Mouse (Mus musculus) CD4-positive, CD25-positive, alpha-beta regulatory T cell, adult 4 months (primary cell): ENCODE results near the gene Fbxw11. TPM values are rescaled to one million over a fixed set of nuclear protein-coding genes. Genes with fewer than 3 reads are reported as not detected.
"Not testable (repeated sequence)": the region's sequence is repeated elsewhere in the genome, so short reads cannot be mapped to it uniquely, and the experiment has no call there.

Experiments used
- ATAC-seq: one replicate; pipeline ENCODE4 v1.8.0; 2017
- polyA plus RNA-seq, 2 experiments: library from polyadenylated mRNA; unstranded; fragments of 100-300 nt; shearing (Covaris generic); gene quantifications; one replicate each; pipeline ENCODE4 v1.2.1; 2017

The Fbxw11 gene
- polyA plus RNA-seq, 2 experiments from 2014 or later = 20.0 to 20.6 TPM

- ATAC-seq = peak; percentile 31
These were observed 67.0 kb downstream of the Fbxw11 start for GRCm38 (mm10) chr11:32709563-32709962.

GRCm38 (mm10) chr11:32714230-32714629 is 71.7 kb downstream of the Fbxw11 start:
- ATAC-seq = peak; percentile 48

GRCm38 (mm10) chr11:32714896-32715295 is 72.4 kb downstream of the Fbxw11 start:
- ATAC-seq = peak; percentile 61

GRCm38 (mm10) chr11:32715495-32715894 is 73.0 kb downstream of the Fbxw11 start:
- ATAC-seq = peak; percentile 63

GRCm38 (mm10) chr11:32715970-32716369 is 73.4 kb downstream of the Fbxw11 start:
- ATAC-seq = no peak

- ATAC-seq = no peak
These were observed 74.4 kb downstream of the Fbxw11 start for GRCm38 (mm10) chr11:32716876-32717275.

- ATAC-seq = not testable (repeated sequence)
These were observed 75.2 kb downstream of the Fbxw11 start for GRCm38 (mm10) chr11:32717711-32718110.

GRCm38 (mm10) chr11:32718371-32718770 is 75.8 kb downstream of the Fbxw11 start:
- no peak for ATAC-seq

GRCm38 (mm10) chr11:32718979-32719378 is 76.5 kb downstream of the Fbxw11 start:
- ATAC-seq = no peak

- ATAC-seq = no peak
These were observed 80.1 kb downstream of the Fbxw11 start for GRCm38 (mm10) chr11:32722653-32723052.

- ATAC-seq = peak; percentile 66
These were observed 80.8 kb downstream of the Fbxw11 start for GRCm38 (mm10) chr11:32723287-32723686.

GRCm38 (mm10) chr11:32725171-32725570 is 82.6 kb downstream of the Fbxw11 start:
- ATAC-seq = no peak

GRCm38 (mm10) chr11:32732467-32732866 is 89.9 kb downstream of the Fbxw11 start:
- no peak for ATAC-seq

- ATAC-seq = no peak
These were observed 90.7 kb downstream of the Fbxw11 start for GRCm38 (mm10) chr11:32733195-32733594.

- no peak for ATAC-seq
These were observed 93.8 kb downstream of the Fbxw11 start for GRCm38 (mm10) chr11:32736371-32736770.

- ATAC-seq = no peak
These were observed 95.2 kb downstream of the Fbxw11 start for GRCm38 (mm10) chr11:32737729-32738128.

GRCm38 (mm10) chr11:32743891-32744290 is 101.4 kb downstream of the Fbxw11 start:
- no peak for ATAC-seq

GRCm38 (mm10) chr11:32744463-32744862 is 101.9 kb downstream of the Fbxw11 start:
- ATAC-seq = no peak

GRCm38 (mm10) chr11:32745466-32745865 is 102.9 kb downstream of the Fbxw11 start:
- ATAC-seq = no peak

- no peak for ATAC-seq
These were observed 103.5 kb downstream of the Fbxw11 start for GRCm38 (mm10) chr11:32746036-32746435.

- no peak for ATAC-seq
These were observed 104.0 kb downstream of the Fbxw11 start for GRCm38 (mm10) chr11:32746475-32746874.

GRCm38 (mm10) chr11:32748800-32749199 is 106.3 kb downstream of the Fbxw11 start:
- no peak for ATAC-seq

- no peak for ATAC-seq
These were observed 109.5 kb downstream of the Fbxw11 start for GRCm38 (mm10) chr11:32751863-32752594.

GRCm38 (mm10) chr11:32752595-32752885 is 110.0 kb downstream of the Fbxw11 start:
- no peak for ATAC-seq

GRCm38 (mm10) chr11:32753358-32753757 is 110.8 kb downstream of the Fbxw11 start:
- ATAC-seq = no peak
